Mouse (Mus musculus) common myeloid progenitor, adult 5-6 weeks (primary cell): ENCODE results near the gene Gm14401. TPM values are rescaled to one million over a fixed set of nuclear protein-coding genes. Genes with fewer than 3 reads are reported as not detected.
"Not testable (repeated sequence)": the region's sequence is repeated elsewhere in the genome, so short reads cannot be mapped to it uniquely, and the experiment has no call there.

Experiments used
- ATAC-seq: replicated peaks from 2 replicates; pipeline ENCODE4 v1.8.0; 2016; ENCODE audit warnings: low read depth, mild to moderate bottlenecking, moderate TSS enrichment, inconsistent platforms; ENCODE audit not compliant: poor library complexity, severe bottlenecking
- total RNA-seq: library from RNA; stranded (forward); fragments of 200-1000, 187-1606 nt; gene quantifications from 2 replicates; pipeline ENCODE4 v1.2.3, GENCODE M21; 2017

Gm14401 gene
- not detected in 2 replicates for total RNA-seq

DNA sequence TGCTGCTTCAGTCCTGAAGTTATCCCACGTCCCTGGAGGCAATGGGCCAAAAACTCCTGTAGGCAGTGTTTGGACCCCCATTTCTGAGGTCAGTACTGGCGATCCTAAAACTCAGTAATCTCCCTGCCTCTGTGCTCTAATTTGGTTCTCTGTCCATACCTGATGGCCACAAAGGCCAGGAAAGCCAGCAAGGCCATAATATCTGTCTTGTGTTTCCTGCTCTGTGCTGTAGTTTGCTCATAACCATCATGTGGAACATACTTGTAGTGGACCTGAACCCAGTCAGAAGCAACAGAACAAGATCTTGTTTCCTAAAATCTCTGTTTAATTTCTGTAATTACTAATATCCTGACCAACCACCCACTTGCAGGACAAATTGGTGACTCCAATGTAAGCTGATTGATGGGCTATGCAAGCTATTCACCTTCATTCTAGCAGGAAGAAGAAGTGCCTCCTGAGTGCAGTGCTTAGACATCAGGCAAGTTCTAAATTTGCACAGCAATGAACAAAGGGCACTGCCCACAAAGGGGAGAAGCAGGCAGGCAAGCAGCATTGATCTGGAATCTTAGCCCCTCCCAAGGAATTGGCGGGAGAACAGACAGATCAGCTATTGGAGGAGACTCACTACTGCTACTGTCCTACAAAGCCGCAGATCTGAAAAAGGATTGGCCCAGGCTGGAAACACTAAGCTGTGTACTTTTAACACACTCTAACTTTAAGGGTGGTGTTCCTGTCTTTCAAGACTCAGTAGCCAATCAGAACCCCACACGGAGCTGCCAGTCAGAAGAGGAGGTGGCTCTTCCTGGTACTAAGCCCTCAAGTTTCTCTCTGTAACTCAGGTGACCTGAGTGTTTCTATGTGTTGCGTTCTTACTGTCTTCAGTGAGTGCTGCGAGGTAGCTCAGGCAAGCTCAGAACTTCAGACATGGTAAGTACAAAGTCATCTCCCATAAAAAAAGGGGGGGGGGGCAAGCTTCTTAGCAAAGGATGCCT is at the start of gene Gm14401:
Gm14401 (plus strand) TSS at position 889 of the 992 bp plus-strand sequence.
- ATAC-seq = not testable (repeated sequence)

DNA sequence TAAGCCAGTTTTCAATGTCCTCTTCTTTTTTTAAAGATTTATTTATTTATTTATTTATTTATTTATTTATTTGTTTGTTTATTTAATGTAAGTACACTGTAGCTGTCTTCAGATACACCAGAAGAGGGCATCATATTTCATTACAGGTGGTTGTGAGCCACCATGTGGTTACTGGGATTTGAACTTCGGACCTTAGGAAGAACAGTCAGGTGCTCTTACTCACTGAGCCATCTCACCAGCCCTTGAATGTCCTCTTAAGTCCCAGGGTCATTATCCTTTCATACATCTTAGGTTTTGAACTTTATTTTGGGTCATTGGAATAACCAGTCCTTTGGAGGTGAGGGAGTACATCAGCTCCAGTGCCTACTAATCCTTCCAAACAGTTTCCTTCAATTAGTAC is 1.3 kb upstream of the Gm14401 start:
- ATAC-seq = not testable (repeated sequence)

DNA sequence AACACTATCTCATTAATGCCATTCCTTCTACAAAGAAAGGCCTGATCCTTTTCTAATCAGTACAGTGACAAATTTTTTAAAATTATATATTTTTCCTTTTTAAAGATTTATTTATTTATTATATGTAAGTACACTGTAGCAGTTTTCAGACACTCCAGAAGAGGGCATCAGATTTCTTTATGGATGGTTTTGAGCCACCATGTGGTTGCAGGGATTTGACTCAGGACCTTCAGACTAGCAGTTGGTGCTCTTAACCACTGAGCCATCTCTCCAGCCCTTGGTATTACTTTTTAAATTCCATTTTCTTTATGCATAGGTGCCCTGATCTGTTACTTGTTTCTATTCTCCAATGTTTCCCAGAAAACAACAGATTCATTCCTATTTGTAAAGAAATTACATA is 895 bp downstream of the Gm14401 start:
- not testable (repeated sequence) for ATAC-seq

DNA sequence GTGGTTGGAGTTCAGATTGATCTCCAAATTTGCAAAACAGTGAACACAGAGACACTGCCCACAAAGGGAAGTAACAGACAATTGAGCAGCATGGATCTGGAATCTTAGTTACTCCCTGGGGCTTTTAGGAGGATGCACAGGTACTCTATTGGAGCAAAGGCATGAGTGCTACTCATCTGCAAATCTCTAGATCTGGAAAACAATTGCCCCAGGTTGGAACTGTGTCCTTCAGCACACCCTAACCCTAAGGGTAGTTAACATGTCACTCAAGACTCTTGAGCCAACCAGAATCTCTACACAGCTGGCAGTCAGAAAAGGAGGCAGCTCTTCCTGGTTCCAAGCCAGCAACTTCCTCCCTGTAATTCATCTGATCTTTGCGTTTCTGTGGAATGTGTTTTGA is 5.7 kb downstream of the Gm14401 start:
- ATAC-seq = not testable (repeated sequence)

DNA sequence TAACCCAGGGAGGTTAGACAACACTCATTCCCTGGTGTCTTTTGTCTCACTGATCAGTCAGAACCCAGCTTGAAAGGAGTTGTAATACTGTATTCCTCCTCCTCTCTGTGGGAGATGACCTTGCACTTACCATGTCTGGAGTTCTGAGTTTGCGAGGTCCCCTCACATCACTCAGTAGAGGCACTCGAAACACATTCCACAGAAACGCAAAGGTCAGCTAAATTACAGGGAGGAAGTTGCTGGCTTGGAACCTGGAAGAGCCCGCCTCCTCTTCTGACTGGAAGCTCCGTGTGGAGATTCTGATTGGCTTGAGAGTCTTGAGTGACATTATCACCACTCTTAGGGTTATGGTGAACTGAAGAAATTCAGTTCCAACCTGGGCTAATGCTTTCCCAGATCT is 35.0 kb downstream of the Gm14401 start:
- ATAC-seq = not testable (repeated sequence)

DNA sequence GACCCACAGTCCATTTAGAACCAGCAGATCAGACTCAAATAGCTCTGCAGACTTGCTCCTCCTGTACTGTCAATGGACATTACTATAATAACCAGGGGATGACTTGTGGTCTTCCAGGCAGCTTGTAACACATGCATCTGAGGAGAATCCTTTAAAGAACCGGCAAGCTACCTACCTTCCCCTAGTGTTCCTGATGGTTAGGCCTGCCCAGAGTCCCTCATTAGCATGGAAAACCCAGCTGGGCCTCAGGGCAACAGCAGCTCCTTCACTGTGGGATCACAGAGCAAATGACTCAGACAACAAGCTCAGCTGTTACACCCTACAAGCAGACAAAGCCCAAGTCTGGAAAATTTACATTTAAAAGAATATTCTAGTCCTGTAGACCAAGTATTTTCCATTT is 55.0 kb downstream of the Gm14401 start:
- ATAC-seq = not testable (repeated sequence)

Other genes with a start within 250 kb of the Gm14401 start
- not detected in 2 replicates for gene Gm14408, start 243.2 kb upstream of the Gm14401 start, total RNA-seq
- 3.6 and 16.4 TPM in 2 replicates for gene Gm14296, start 146.5 kb upstream of the Gm14401 start, total RNA-seq
- gene Gm14419, start 73.4 kb upstream of the Gm14401 start, total RNA-seq = 5.7 and 7.6 TPM in 2 replicates
- gene Gm14410, start 132.1 kb downstream of the Gm14401 start, total RNA-seq = 3.0 and 12.7 TPM in 2 replicates
- 0.41 TPM in 1 of 2 replicates, not detected in the other for gene Gm14409, start 192.7 kb downstream of the Gm14401 start, total RNA-seq
- 4.3 TPM in 1 of 2 replicates, not detected in the other for gene Gm14412, start 250.0 kb downstream of the Gm14401 start, total RNA-seq